Mouse (Mus musculus) cerebellum, adult 9-10 months (tissue): ENCODE measurements around the gene Drd5.

Experiments
- DNase-seq: peaks from one replicate; pipeline ENCODE4 v3.0.0; 2022

Drd5 gene

DNA sequence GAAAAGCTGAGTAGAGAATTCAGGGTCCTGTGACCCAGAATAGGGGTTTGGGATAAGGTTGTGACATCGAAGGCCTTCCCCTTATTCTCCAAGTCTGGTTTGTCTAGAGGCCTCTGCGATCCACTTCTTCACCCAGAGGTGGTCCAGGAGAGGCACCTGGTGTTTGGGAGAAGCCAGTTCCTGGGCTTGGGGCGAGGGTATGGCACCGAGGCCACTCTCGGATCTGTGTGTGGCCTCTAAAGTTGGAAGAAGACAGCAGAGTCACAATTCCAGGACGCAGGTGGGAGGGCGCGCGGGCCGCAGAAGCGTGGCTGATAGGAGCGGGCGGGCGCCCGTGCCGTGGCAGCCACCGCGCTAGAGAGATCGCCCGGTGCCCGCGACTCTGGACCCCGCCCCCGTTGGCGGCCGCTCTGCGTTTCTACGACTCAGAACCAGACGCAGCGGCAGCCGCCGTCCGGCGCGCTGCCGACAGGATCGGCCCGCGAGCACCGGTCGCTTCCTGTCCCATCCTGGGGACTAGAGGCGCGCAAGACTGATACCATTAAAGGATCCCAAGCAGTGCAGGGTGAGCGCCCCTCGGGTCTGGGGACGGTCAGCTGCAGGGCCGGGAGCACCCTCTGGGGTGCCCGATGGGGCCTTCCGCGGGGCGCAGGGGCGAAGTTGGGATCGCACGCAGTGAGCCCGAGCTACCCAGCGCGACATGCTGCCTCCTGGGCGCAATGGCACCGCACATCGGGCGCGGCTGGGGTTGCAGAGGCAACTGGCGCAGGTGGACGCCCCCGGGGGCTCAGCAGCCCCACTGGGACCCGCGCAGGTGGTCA lies at the start of gene Drd5:
TSS of gene Drd5 (plus strand) at position 402 of the 821 bp plus-strand sequence.
- DNase-seq = no peak

GRCm38 (mm10) chr5:38270942-38271341 lies 48.2 kb upstream of the Drd5 start:
- DNase-seq = no peak

- DNase-seq = no peak
These were observed 45.3 kb upstream of the Drd5 start for GRCm38 (mm10) chr5:38273831-38274230.

DNA sequence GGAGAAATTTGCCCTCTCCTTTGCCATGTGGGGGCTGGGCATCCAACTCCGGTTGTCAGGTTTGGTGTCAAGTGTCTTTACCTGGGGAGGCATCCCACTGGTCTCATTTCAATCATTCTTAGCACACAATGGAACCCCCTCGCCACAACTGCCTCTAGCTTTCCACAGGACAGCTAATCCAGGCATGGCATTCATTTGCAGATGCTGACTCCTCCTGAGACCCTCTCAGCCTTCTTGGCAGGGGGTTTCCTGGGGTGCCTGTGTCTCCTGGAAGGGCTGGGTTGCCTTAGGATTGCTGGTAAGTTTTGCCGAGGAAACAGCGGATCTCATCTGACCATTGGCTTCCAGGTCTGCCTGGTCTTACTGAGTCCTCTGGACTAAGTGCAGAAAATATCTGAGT lies 43.4 kb upstream of the Drd5 start, which contains the start of gene Otop1:
TSS of gene Otop1 (plus strand) at position 202 of the 400 bp plus-strand sequence.
- no peak for DNase-seq

- DNase-seq = no peak
These were observed 42.7 kb upstream of the Drd5 start for GRCm38 (mm10) chr5:38276451-38276850.

DNA sequence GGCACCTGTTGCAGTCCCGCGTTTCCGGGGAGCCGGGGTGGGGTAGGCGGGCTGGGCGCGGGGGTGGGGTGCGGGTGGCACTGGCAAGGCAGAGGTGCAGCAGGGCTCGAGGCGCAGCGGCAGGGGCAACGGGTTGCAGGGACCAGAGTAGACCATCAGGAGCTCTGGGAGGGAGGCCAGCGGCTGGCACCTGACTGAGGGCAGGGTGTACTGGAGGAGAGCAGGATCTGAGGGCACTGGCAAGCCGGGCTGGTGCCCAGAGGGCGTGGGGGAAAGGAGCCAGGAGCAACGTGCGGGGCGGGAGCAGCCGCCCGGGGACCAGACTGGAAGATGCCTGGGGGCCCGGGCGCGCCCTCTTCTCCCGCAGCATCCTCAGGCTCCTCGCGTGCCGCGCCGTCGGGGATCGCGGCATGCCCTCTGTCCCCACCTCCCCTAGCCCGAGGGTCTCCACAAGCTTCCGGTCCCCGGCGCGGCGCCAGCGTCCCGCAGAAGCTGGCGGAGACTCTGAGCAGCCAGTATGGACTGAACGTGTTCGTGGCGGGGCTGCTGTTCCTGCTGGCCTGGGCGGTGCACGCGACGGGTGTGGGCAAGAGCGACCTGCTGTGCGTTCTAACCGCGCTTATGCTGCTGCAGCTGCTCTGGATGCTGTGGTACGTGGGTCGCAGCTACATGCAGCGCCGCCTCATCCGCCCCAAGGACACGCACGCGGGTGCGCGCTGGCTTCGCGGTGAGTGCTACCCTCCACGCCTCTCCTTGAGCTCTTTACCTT lies 41.9 kb upstream of the Drd5 start:
- no peak for DNase-seq

DNA sequence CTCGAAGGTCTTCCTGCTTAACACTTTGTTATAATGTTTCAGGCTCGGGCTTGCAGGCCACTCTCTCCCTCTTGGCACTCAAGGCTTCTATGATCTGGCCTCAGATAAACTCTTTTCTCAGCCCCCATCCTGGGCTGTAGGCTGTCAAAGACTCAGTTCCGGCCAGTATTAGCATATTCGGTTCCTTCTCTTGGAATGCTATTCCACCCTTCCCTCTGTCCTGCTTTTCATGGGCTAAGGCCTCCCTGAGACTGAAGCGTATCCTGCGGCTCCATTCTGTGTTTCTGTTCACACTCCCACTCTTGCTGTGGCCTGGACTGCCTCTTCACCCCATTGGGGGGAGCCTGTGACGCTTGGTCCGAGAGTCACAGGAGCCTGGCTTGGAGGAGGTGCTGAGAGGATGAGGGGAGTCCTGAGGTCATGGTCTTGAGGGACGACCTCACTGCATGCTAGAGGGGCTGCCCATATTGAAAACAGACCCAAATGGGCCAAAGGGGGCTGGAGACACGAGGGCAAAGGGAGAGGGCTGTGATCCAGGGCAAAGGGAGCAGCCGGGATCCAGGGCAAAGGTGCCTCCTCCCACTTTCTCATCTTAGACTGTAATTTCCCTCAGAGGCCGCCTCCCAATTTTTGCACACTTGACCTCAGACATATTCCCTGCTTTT lies 41.1 kb upstream of the Drd5 start:
- no peak for DNase-seq

DNA sequence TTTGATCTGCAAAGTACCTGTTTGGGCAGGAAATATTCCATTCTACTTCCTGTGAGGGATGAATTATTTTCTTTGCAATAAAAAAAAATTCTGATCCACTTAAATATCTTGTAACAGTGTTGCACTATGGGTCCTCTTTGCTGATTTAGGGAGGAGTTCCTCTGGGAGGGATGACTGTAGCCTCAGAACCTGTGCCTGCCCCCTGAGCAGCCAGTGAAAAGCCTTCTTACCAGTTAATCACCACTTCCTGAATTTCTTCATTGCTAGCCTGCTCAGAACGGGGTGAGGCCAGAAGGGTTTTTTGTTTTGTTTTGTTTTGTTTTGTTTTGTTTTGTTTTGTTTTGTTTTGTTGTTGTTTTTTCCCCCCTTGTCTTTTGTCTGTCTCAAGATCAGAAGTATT lies 39.1 kb upstream of the Drd5 start:
- no peak for DNase-seq

DNA sequence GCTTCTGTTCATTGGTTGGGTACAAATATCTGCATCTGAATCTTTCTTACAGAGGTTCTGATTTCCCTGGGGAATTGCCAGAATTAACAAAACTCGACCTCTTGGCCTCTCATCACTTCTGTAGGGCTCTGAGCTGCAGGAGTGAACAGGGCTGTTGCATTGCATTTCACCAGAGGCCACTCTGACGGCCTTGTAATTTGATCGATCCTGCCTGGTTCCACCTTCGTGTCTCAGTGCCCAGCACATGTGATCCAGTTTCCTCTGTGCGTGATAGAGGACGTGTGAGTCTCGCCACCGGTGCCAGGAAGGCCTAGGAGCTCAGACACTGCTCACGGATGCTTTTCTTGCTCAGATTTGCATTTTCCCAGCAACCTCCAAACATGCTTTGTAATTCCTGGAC lies 33.4 kb upstream of the Drd5 start:
- no peak for DNase-seq

- no peak for DNase-seq
These were observed 30.7 kb upstream of the Drd5 start for GRCm38 (mm10) chr5:38288476-38288875.

DNA sequence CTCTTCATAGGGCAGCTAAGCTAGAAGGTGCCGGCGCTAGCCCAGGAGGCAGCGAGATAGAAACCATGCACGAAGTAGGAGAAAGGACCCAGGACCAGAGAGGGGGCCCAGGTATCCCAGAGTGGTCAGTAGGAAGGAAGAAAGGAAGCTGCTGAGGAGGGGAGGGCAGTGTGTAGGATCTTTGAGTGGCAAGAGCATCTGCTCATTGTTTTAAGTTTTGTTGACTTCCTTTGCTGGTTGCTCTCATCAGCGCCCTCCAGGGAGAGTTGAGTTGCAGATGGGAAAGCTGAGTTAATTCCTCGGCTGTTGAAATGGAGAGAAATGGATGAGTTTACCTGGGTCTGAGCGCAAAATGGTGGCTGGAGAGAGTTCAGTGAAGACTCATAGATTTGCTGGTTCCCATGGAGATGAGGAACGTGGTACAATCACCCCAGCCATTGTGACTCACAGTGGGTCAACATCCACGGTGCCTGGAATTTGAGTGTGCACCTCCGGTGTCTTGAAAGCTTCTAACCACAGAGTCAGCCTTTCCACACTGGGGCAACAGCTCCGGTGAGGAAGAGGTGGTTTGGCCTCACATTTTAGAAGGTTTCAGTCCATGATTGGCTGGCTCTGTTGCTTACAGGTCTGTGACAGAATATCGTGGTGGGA lies 17.3 kb upstream of the Drd5 start:
- no peak for DNase-seq

GRCm38 (mm10) chr5:38302651-38303050 lies 16.5 kb upstream of the Drd5 start:
- no peak for DNase-seq

DNA sequence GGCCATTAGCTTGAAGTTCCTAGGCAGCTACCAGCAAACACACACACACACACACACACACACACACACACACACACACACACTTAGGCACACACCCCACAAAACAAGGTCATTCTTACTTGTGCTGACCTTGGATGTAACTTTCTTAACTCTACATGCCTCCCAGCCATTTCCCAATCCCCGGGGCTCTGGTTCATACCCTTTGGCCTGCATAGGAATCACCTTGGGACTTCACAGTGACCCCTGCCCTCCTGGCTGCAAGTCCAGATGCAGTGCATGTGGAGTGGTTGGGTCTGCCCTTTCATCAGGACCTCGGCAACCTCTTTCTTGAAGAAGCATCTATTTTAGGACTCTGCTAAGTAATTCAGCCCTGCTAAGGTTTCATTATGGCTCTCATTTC lies 13.9 kb upstream of the Drd5 start:
- DNase-seq = no peak

GRCm38 (mm10) chr5:38307255-38308101 lies 11.7 kb upstream of the Drd5 start:
- peak; percentile 91 for DNase-seq

DNA sequence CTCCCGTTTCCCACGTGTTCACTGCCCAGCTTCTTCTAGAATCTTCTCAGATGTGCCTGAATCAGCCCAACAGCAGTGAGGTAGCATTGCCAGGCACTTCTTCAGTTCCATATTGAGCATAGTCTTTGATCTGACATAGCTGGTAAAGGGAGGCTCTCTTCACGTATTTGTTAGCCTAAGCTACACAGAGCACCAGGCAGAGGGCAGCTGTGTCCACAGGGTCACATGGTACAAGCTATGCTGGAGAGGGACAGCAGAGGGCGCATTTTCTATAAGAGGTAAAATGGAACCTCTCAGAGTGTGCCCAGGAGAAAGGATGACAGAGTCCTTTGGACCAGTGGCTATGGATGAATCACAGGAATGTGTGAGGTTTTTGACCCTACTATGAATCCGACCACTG lies 10.3 kb upstream of the Drd5 start:
- peak; percentile 63 for DNase-seq

DNA sequence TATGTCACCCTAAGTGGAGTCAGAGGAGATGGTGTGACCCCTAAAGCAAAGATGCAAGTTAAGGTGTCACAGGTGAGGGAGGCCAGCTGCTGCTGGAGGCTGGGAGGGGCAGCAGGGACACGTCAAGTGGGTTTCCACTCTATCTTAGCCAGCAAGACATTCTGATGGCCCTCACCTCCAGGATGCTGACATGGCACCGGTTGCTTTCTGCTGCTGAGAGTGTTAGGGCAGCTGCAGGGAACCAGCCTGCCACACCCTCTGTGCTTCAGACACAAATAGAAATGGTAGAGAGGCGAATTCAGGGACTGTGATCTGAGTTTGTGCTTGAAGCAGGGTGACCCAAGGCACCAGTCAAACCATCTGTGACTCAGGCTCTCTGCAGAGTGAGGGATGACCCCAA lies 9.4 kb upstream of the Drd5 start:
- no peak for DNase-seq

GRCm38 (mm10) chr5:38333381-38333780 lies 14.2 kb downstream of the Drd5 start:
- DNase-seq = no peak

- no peak for DNase-seq
These were observed 15.4 kb downstream of the Drd5 start for GRCm38 (mm10) chr5:38334582-38334981.

DNA sequence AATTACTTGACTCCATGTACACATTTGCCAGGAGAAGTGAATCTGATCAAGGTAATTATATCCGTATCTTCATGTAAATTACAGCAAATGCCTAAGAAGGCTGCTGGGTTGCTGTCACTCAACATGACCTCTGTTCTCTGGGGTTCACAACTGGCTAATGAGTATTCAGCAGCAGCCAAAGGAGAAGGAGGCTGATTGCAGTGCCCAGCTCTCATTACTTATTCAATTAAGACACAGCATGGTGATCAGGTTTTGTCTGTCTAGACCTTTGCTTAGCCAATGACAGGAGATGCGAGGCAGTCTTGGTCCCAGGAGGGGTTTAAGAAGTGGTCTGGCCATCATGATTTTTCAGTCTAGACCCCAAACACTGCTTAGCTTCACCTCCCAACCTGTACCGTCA lies 23.9 kb downstream of the Drd5 start:
- DNase-seq = no peak

DNA sequence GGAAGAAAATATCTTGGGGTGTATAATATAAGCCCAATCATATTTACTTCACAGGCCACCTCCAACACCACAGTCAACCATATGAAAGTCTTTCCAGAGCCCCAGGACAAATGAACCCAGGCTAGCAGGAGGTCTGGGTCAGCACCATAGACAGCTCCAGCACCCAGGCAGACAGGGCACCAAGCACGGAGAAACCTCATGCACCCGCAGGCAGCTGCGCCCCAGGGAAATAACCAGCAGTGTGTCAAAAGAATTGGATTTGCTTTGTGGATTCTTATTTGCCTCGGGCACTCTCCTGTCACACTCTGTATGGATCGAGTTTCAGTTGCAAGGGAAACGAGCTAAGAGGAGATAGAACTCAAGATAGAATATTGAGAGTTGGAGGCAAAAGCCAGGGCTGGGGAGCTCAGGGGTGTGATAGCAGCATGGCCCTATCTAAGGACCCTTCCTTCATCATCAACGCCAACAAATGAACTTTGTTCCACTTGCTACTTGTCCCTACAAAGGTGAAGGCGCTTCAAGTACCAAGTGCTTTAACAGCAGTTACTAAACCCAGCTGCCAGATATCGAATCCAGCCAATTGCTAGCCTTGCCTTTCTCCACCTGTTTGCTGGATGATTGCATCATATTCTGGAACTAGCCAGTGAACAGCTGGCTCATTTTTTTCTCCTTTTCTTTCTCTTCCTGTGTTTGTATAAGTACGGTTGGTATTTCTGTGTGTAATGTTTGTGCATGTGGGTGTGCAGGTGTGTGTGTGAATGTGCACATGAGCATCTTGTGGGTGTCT lies 27.7 kb downstream of the Drd5 start:
- no peak for DNase-seq

DNA sequence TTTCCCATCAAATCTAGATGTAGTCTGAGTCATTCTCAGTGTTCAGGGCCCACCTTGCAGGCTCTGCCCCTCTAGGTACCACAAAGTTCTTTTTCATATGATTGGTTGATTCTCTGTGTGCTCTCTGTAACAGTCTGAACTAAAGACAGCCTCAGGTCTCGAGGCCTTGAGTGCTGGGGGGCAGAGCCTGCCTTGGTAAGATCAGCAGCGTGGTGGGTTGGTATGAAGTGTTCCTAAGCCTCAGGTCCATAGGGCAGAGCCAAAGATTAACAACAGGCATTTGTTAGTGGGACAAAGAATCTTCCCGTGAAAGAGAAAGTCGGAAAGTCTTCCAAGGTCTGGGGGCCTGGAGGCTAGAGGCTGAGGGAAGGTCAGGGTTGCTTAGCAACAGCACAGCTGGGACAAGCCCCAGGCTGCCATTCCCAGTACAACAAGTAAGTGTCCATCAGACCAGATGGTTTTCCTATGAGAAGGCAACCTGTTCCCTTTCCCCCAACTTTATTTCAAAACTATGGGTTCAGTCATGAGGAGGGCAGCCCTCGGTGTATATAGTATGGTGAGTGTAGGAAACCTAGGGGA lies 31.3 kb downstream of the Drd5 start:
- DNase-seq = no peak
